Mouse (Mus musculus) small intestine, adult 2 months (tissue): ENCODE data around the gene Csnk1g2.
"Not testable (repeated sequence)": the region's sequence is repeated elsewhere in the genome, so short reads cannot be mapped to it uniquely, and the experiment has no call there.

Experiments used
- CTCF ChIP-seq: fragments of 200-500 bp; IDR thresholded peaks from 2 replicates; pipeline ENCODE4 v1.5.1; 2012; ENCODE audit warnings: low read depth, mild to moderate bottlenecking, control low read depth, inconsistent platforms, low read length, moderate library complexity, mixed read lengths; ENCODE audit not compliant: insufficient replicate concordance, insufficient read length; ENCODE audit errors: extremely low read depth
- POLR2A ChIP-seq: fragments of 200-500 bp; IDR thresholded peaks from 2 replicates; pipeline ENCODE4 v1.6.1; 2012; ENCODE audit warnings: low read depth, mild to moderate bottlenecking, control low read depth, inconsistent platforms, low read length, moderate library complexity

DNA sequence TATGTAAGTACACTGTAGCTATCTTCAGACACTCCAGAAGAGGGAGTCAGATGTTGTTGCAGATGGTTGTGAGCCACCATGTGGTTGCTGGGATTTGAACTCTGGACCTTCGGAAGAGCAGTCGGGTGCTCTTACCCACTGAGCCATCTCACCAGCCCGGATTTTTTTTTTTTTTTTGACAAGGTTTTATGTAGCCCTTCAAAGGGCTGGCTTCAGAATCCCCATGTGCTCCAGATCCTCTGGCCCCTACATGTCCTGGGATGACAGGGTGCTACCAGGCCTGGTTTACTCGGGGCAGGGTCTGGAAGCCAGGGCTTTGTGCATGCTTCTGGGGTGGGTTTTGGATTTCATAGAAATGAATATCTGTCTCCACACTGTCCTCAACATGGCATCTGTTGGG, 16.9 kb upstream of the Csnk1g2 start, which contains the start of gene Gm49322:
- not testable (repeated sequence) for TF ChIP-seq CTCF, POLR2A
